Mouse (Mus musculus) intestine, postnatal 0 days (tissue): ENCODE measurements around the gene Spryd4. TPM values are rescaled to one million over a fixed set of nuclear protein-coding genes. Genes with fewer than 3 reads are reported as not detected.
"Not testable (repeated sequence)": the region's sequence is repeated elsewhere in the genome, so short reads cannot be mapped to it uniquely, and the experiment has no call there.

Experiments used
- ATAC-seq: fragments of 200-750 bp; cut with Nextera tagmentation; 2 replicates; pipeline ENCODE4 v1.8.0; 2017; ENCODE audit warnings: mild to moderate bottlenecking, moderate TSS enrichment, moderate library complexity
- H3K27ac ChIP-seq: fragments of 300-500 bp; sonication (generic); 2 replicates; pipeline ENCODE4 v1.5.1; 2014; ENCODE audit warnings: mild to moderate bottlenecking, low read depth, low read length, moderate library complexity
- H3K27me3 ChIP-seq: fragments of 300-500 bp; sonication (generic); replicated peaks from 2 replicates; pipeline ENCODE4 v1.6.1; 2014; ENCODE audit warnings: low read length, mixed read lengths; ENCODE audit not compliant: control insufficient read depth, insufficient read depth
- H3K36me3 ChIP-seq: fragments of 300-500 bp; sonication (generic); 2 replicates; pipeline ENCODE4 v1.6.1; 2014; ENCODE audit warnings: mild to moderate bottlenecking, moderate library complexity; ENCODE audit not compliant: control insufficient read depth, insufficient read depth
- H3K4me1 ChIP-seq: fragments of 300-500 bp; sonication (generic); replicated peaks from 2 replicates; pipeline ENCODE4 v1.6.1; 2014; ENCODE audit warnings: antibody characterized with exemption, low read length, mixed read lengths; ENCODE audit not compliant: control insufficient read depth, insufficient read depth
- H3K4me2 ChIP-seq: fragments of 300-500 bp; sonication (generic); replicated peaks from 2 replicates; pipeline ENCODE4 v1.6.1; 2014; ENCODE audit warnings: low read depth, mild to moderate bottlenecking, moderate library complexity
- H3K4me3 ChIP-seq: fragments of 300-500 bp; sonication (generic); 2 replicates; pipeline ENCODE4 v1.5.1; 2014; ENCODE audit warnings: low read depth, low read length
- H3K9ac ChIP-seq: fragments of 300-500 bp; sonication (generic); 2 replicates; pipeline ENCODE4 v1.6.1; 2014; ENCODE audit warnings: mild to moderate bottlenecking, low read depth, low read length
- H3K9me3 ChIP-seq: fragments of 300-500 bp; sonication (generic); 2 replicates; pipeline ENCODE4 v1.6.1; 2016; ENCODE audit warnings: mixed run types; ENCODE audit not compliant: control insufficient read depth
- CTCF ChIP-seq: sonication (generic); IDR thresholded peaks from 2 replicates; pipeline ENCODE4 v1.5.1; 2016; ENCODE audit warnings: low read depth, mild to moderate bottlenecking, control low read depth, antibody characterized with exemption, moderate library complexity
- WGBS: fragments of 180-500 bp; shearing (Covaris S2); extraction: QIAGEN DNeasy Blood & Tissue Kit; methylation state at CpG from one replicate; pipeline ENCODE4 v1.1.7; 2014; 5-methylcytosine and 5-hydroxymethylcytosine counted together
- polyA plus RNA-seq: library from polyadenylated mRNA; unstranded; fragments of >200 nt; fragmentation: Nextera tagmentation; extraction: Ambion mirVana; gene quantifications from 2 replicates; pipeline ENCODE4 v1.2.1, GENCODE M21; 2015

Gene Spryd4
- polyA plus RNA-seq, 1 experiment from 2014 or later, result 23.2 TPM

DNA sequence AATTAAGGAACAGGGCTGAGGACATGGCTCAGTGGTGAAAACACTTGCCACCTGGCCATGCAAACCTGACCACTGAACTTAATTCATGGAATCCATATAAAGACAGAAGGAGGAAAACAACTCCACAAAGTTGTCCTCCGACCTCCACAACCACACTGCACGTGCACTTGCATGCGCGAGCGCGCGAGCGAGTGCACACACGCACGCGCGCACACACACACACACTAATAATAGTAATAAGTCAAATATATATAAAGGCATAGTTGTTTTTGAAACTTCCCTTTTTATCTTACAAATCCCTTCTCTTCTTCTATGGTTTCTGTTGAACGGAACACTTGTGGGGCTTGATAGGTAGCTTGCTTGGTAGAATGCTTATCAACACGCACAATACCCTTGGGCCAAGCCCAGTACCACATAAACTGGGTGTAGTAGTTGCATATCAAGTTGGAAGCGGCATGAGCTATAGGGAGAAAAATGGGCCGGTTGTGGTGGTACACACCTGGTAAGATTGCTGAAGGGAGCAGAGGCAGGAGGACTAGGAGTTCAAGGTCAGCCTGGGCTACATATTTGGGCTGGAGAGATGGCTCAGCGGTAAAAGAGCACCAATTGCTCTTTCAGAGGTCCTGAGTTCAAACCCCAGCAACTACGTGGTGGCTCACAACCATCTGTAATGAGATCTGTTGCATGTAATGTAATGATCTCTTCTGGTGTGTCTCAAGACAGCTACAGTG, 6.9 kb upstream of the Spryd4 start:
- no peak overlapping the region for H3K9ac ChIP-seq
- no peak overlapping the region for H3K4me2 ChIP-seq
- no peaks in the 10 kb centered on the region for H3K27me3 ChIP-seq
- H3K36me3 ChIP-seq, result no peaks in the 10 kb centered on the region
- no peak for ATAC-seq
- H3K4me1 ChIP-seq, result no peaks in the 10 kb centered on the region
- no peaks in the 10 kb centered on the region for H3K9me3 ChIP-seq
- WGBS, result 92% methylated on average over 18 of the region's 18 CpGs
- no peak for TF ChIP-seq CTCF
- no peak overlapping the region for H3K27ac ChIP-seq
- H3K4me3 ChIP-seq, result no peak overlapping the region

DNA sequence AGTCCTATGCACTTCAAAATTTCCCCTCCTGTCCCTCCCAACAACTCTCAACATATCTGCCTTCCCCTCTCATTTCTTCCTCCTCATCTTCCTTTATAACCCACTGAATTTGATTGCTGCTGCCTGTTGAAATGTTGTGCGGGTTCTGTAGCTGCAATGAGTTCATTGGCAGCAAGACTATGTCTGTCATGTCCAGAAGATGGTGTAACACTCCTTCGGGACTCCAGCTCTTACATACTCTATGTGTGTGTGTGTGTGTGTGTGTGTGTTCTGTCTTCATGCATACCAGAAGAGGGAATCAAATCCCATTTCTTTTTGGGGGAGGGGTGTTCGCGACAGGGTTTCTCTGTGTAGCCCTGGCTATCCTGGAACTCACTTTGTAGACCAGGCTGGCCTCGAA, 3.4 kb upstream of the Spryd4 start:
- Histone ChIP-seq H3K27ac (no peak overlapping the region), H3K9me3 (no peaks in the 10 kb centered on the region), H3K27me3 (no peaks in the 10 kb centered on the region), H3K4me3 (no peak overlapping the region), H3K4me2 (no peak overlapping the region), H3K36me3 (no peaks in the 10 kb centered on the region), H3K9ac (no peak overlapping the region), H3K4me1 (no peaks in the 10 kb centered on the region)
- TF ChIP-seq CTCF, result peak; percentile 17; the same call in 1 of the 2 replicates
- ATAC-seq, result no peak
- 80% methylated on average over 5 of the region's 5 CpGs for WGBS

DNA sequence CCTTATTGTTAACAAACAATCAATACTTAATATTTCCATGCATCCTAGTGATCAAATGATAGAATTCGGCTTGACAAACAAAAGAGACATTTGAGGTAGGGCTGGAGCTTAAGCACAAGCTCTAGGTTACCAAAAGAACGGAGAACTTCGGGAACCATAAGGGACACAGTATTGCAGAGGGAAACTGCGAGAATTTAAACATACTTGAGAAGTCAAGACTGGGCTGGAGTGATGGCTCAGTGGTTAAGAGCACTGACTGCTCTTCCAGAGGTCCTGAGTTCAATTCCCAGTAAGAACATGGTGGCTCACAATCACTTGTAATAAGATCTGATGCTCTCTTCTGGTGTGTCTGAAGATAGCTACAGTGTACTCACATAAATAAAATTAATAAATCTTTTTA, 2.5 kb upstream of the Spryd4 start:
- H3K36me3 ChIP-seq, H3K27ac ChIP-seq, H3K4me3 ChIP-seq, H3K9ac ChIP-seq, H3K9me3 ChIP-seq, H3K27me3 ChIP-seq, H3K4me2 ChIP-seq, ATAC-seq, H3K4me1 ChIP-seq: not testable (repeated sequence)
- 88% methylated on average over 4 of the region's 4 CpGs for WGBS

DNA sequence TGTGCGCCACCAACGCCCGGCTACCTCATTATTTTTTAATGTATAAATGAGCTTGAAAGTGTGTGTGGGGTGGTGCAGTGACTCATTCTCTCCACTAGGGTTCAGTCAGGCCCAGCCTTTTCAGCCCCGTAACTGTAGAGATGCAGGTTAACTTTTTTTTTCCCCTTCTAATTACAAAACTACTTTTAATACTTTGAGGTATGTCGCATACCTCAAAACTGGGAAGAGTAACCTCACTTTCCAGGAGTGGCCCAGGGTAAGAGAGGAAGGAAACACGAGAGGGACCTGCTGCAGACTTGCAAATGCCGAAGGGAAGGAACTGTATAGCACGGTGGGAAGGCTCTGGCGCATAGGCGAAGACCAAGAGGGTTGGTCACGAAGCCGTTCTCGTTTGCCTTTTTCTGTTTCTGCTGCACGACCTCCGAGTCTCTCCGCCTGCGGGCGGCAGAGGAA, 1.3 kb upstream of the Spryd4 start:
- 0 out of 2 replicates have a peak overlapping the region, but pooled peaks have one; percentile 8 for H3K9ac ChIP-seq
- peak; percentile 66 for ATAC-seq
- H3K27ac ChIP-seq, result no peak overlapping the region
- peak overlapping the region; percentile 35 for H3K4me3 ChIP-seq
- H3K9me3 ChIP-seq, result no peaks in the 10 kb centered on the region
- H3K4me1 ChIP-seq, result no peaks in the 10 kb centered on the region
- peaks cover 3% of the 10 kb centered on the region; the same call in 1 of the 2 replicates for H3K36me3 ChIP-seq
- TF ChIP-seq CTCF, result peak; percentile 80
- WGBS, result under 1% methylated on average over 18 of the region's 18 CpGs
- no peaks in the 10 kb centered on the region for H3K27me3 ChIP-seq
- peak overlapping the region; percentile 69 for H3K4me2 ChIP-seq

DNA sequence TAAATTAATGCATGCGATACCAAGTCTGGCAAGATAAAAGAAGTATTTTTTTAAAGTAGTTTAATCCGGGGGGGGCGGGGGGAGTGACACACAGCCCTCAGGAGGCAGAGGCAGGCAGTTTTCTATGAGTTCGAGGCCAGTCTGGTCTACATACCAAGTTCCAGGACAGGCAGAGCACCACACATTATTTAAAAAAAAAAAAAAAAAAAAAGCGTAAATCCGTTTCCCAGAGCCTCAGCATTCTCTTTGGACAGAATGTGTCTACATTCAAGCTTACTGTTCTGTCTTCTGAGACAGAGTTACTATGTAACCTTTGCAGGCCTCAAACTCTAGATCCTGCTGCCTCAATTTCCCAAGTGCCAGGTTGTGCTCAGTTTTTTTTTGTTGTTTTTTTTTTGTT, 541 bp upstream of the Spryd4 start:
- no peaks in the 10 kb centered on the region for H3K4me1 ChIP-seq
- no peak for ATAC-seq
- no peak overlapping the region for H3K27ac ChIP-seq
- peak overlapping the region; percentile 68 for H3K4me3 ChIP-seq
- 53% methylated on average over 6 of the region's 6 CpGs for WGBS
- H3K27me3 ChIP-seq, result no peaks in the 10 kb centered on the region
- peaks cover 3% of the 10 kb centered on the region; the same call in 1 of the 2 replicates for H3K36me3 ChIP-seq
- no peaks in the 10 kb centered on the region for H3K9me3 ChIP-seq
- H3K9ac ChIP-seq, result no peak overlapping the region
- peak overlapping the region; percentile 88 for H3K4me2 ChIP-seq
- no peak for TF ChIP-seq CTCF

DNA sequence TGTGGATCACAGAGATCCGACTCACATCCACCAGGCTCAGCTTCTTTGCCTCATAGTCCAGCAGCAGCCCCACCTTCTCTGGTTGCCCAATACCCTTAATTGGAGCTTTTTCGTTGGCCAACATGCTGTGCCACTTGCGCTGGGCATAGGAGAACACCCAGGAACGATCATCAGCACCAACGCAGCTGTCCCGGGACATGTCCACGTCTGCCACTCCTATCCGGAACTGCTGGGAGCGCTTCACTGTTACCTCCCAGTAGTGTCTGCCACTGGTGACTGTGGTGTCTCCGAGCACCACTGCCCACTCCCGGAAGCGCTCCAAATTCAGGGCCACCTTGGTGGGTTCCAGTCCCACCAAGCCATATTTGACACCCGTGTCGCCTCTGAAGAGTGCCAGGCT, 653 bp downstream of the Spryd4 start:
- Histone ChIP-seq H3K27me3 (no peaks in the 10 kb centered on the region), H3K9me3 (no peaks in the 10 kb centered on the region), H3K4me2 (peak overlapping the region; percentile 88), H3K9ac (peak overlapping the region; percentile 57), H3K27ac (no peak overlapping the region), H3K4me1 (no peaks in the 10 kb centered on the region), H3K4me3 (peak overlapping the region; percentile 68), H3K36me3 (peaks cover 9% of the 10 kb centered on the region)
- peak; percentile 10; the same call in 1 of the 2 replicates for ATAC-seq
- 11% methylated on average over 14 of the region's 14 CpGs for WGBS
- no peak for TF ChIP-seq CTCF
